Mouse (Mus musculus): Measurements from ENCODE around the gene Armc2.

Gene Armc2

DNA sequence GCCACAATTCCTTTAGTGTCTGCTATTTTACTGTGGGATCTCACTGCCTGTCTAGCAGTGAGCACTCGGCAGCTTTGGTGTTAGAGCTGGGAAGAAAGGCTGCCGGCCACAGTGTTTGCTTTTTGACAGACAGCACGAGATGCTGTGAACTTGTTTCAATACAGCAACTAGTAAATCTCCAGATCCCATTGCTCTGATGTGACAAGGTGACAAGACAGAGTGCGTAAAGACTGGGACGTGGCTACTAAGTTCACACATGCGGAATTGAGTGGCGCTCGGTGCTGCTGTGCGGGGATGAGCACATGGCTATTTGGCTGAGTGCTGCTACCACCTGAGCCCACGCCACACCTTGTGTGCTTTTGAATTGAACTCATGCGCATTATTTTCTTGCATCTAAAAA lies 110.8 kb downstream of the Armc2 start:
- no peak for DNase-seq (ENCODE audit: low spot score)

- DNase-seq (ENCODE audit: low spot score): no peak
Measured at GRCm38 (mm10) chr10:41901864-41902263, 116.4 kb downstream of the Armc2 start.

- DNase-seq (ENCODE audit: low spot score): no peak
Measured at GRCm38 (mm10) chr10:41901456-41901855, 116.8 kb downstream of the Armc2 start.

DNA sequence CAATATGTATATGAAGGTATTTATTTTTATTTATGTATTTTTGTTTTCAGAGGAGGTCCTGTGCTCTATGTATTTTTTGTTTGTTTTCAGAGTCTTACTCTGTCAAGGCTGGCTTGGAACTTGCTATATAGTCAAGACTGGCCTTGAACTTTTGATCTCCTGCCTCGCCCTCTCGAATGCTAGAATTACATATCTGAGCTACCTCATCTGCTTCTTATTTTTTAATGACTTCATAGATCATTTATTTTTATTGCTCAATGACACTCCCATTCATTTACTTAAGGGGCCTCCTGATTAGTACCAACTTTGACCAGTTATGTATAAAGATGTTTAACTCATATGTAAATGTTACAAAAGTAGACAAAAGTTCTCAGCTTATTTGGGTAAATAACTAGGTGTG lies 121.4 kb downstream of the Armc2 start:
- no peak for DNase-seq (ENCODE audit: low spot score)

DNA sequence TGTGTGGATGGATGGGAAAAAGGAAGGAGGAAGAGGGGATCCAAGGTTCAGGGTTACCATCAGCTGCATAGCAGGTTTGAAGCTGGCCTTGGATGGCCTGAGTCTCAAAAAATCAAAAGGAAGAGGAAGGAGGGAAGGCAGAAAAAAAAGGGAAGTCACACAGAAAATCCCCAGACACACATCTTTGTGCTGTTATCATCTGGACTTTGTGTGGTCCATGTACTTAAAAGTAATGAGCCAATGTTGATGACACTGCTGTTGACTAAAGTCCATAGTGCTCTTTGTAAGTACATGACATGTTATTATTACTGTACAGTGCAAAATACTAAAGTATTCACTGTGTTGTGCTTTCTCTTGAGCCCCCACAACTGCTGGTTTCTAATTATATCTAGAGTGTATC lies 121.8 kb downstream of the Armc2 start:
- no peak for DNase-seq (ENCODE audit: low spot score)

DNA sequence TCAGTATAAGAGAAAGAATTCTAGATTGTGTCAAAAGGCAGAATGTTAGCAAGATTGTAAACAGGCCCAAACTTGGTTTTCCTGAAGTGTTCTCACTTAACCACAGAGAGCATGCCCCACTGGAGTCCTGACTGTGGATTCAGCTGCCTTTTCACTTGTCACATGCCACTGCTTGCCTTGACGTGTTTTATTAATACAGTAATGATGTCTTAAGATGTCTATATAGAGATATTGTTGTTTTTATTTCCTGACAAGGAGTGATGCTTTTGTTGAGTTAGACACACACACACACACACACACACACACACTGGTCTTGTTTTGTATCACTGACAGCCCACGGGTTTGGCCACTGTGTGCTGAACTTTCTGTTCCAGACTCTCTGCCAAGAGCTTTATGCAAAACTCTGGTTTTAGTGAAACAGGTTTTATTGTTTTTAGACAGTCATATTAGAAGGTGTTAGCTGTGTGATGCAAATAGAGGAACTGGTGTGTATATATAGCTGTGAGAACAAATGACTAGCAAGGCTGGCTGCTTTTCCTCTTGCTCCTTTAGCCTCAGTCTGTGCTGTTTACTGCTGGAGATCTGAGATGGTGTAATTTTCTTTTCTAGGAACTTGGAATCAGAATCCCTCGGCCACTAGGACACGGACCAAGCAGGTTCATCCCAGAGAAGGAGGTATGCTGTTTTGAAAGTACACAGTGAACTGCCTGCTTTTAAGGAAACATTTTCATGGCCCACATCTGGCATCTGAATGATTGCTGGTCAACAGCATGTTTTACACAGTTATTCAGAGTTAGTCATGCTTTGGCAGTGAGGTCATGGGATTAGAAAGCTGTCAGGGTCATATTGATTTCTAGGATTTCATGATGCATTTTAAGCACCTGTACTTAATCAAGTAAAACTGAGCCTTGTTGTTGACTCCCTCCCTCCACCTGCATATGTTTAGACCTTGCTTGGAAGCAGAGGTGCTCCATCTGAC lies 124.5 kb downstream of the Armc2 start:
- DNase-seq (ENCODE audit: low spot score): peak; percentile 58

DNA sequence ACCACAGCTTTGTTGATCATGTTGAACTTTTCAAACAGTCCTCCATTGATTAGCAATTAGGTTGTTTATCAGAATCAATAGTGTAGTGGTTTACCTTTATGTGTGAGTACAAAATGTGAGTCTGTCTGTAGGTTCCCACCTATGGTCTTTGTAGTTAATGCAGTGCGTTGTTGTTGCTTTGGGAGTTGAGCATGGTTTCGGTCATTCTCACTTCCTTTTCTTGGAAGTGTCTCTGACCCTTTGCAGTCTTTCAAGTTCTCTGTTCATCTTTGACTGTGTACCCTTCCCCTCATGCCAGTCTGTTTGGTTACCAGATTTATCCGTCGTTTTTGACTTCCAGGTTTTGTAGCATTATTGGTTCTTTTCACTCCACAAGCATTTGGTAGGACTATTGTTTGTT lies 126.9 kb downstream of the Armc2 start:
- DNase-seq (ENCODE audit: low spot score): no peak

DNA sequence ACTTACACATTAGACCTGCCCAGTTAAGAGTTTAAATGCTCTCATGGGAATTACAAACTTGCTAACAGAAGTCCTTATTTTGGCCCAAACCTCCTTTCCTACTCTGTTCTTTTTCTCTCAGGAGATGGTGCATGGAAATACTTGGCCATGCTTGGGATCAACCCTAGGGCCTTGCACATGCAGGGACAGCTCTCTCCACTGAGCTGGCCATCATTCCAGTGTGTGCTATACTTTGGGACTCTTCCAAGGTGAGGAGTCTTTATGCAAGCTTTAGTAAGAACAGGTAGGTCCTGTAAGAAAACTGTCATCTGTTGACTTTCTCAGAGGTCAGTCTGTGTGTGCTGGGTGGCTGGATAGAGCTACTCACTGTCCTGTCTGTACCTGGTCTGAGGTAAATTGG lies 127.7 kb downstream of the Armc2 start:
- no peak for DNase-seq (ENCODE audit: low spot score)

DNA sequence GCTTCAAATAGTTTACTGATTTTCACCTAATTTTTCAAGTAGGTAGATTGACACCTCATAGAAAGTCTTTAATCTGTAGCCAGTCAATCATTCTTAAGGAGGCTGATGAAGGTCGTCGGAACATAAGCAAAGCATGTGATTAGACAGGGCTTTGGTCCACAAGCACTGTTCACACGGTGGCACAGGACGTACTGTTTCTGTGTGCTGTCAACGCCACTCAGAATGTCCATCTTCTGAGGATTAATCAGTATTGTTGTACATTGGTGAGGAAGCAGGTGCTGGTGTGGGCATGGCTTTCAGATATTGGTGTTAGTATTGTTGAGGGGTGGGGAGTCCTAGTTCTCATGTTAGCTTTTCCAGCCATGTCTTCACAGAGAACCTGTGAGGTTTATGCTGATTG lies 128.7 kb downstream of the Armc2 start:
- no peak for DNase-seq (ENCODE audit: low spot score)

GRCm38 (mm10) chr10:41888365-41888941 lies 129.8 kb downstream of the Armc2 start:
- DNase-seq (ENCODE audit: low spot score): no peak

DNA sequence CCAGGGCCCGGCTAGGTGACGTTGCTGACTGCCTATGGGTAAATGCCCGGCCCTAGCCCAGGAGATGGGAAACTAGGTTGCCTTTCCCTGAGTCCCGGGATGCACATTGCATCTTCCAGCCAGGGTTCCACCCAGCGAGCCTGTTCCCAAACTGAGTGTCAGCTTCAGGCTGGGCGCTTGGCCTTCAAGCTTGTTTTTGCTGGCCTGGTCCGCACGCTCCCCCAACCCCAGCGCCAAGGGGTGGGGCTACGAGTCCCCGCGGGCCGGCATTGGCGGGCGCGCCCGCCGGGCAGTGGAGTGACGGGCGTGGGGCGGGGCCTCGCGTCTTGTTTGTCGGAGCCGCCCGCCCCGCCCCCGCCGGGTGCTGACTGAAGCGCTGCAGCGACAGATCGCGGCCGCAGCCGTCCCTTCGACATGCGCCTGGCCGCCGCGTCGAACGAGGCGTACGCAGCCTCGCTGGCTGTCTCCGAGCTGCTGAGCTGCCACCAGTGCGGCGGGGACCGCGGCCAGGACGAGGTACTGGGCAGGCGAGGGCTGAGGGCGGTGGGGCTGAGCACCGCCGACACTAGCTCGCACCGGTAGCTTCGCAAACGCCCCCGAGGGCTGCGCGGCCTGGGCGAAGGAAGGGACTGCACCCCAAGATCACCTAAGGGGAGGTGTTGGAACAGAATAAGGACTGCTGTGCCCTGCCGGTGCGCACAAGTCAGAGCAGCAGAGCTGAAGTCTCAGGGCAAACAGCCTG lies 131.0 kb downstream of the Armc2 start:
- peak; percentile 96 for DNase-seq (ENCODE audit: low spot score)

- DNase-seq (ENCODE audit: low spot score): no peak
Measured at GRCm38 (mm10) chr10:41883741-41884575, 134.3 kb downstream of the Armc2 start.

GRCm38 (mm10) chr10:41881438-41881837 lies 136.8 kb downstream of the Armc2 start:
- peak; percentile 55 for DNase-seq (ENCODE audit: low spot score)

GRCm38 (mm10) chr10:41880777-41881176 lies 137.5 kb downstream of the Armc2 start:
- no peak for DNase-seq (ENCODE audit: low spot score)

- no peak for DNase-seq (ENCODE audit: low spot score)
Measured at GRCm38 (mm10) chr10:41880206-41880605, 138.0 kb downstream of the Armc2 start.

DNA sequence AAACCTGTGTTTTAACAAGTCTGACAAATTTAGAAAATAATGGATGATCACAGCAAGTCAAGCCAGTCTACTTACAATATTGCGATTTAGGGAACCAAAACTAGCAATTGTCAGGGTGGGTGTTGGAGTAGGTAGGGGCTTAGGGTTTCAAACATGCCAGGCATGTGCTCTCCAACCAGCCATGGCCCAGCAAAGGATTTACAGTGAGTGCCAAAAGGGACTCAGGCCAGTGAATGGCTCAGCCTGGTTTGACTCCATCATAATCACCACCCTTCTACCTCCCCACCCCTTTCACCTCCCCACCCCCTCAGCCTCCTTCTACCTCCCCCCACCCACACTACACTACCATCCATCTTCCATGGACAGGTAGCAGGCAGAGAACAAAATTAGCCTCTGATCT lies 138.6 kb downstream of the Armc2 start:
- no peak for DNase-seq (ENCODE audit: low spot score)

DNA sequence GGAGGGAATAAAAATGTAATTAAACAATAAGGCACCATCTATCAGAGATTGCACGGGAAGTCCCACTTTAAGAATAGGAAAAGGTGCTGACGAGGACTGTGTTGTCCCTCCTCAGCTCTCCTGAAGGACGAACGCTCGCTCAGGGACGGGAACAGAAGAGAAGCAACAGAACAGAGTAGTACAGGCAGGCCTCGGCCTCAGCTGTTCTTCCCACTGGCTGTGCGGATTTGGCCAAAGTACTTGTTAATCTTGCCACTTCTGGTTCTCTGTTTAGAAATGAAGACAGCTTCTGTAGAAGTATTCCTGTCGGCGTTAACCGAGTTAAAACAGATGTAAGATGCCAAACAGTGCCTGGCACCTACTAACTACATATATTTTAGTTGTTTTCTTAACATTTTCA lies 139.9 kb downstream of the Armc2 start:
- DNase-seq (ENCODE audit: low spot score): no peak

GRCm38 (mm10) chr10:41875624-41876023 lies 142.6 kb downstream of the Armc2 start:
- no peak for DNase-seq (ENCODE audit: low spot score)

- no peak for DNase-seq (ENCODE audit: low spot score)
Measured at GRCm38 (mm10) chr10:41871564-41871963, 146.7 kb downstream of the Armc2 start.

DNA sequence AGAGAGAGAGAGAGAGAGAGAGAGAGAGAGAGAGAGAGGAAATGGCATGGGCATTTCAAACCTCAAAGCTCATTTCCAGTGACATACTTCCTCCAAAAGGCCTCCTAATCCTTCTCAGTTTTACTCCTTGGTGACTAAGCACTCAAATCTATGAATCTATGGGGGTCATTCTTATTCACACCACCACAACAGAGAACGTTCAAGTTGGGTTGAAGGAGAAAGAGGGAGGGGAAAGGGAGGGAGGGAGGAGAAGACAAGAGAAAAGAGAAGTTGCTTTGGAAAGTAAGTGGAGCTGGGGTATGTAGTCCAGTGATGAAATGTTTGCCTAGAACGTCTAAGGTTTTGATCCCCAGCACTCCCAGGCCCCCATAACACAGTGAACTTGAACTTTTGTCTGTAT lies 148.1 kb downstream of the Armc2 start:
- no peak for DNase-seq (ENCODE audit: low spot score)

GRCm38 (mm10) chr10:41867956-41868355 lies 150.3 kb downstream of the Armc2 start:
- DNase-seq (ENCODE audit: low spot score): no peak

- no peak for DNase-seq (ENCODE audit: low spot score)
Measured at GRCm38 (mm10) chr10:41866838-41867154, 151.4 kb downstream of the Armc2 start.

Measured in urinary bladder, postnatal 14 days (tissue).